Mouse (Mus musculus) liver, postnatal 0 days (tissue): Measurements from ENCODE around the gene E2f6.

Experiments used
- CTCF ChIP-seq: sonication (generic); IDR thresholded peaks from 2 replicates; pipeline ENCODE4 v1.5.1; 2016; ENCODE audit warnings: antibody characterized with exemption, low read depth
- EP300 ChIP-seq: IDR thresholded peaks from 2 replicates; pipeline ENCODE4 v1.6.1; 2016; ENCODE audit warnings: antibody characterized with exemption, low read depth, mild to moderate bottlenecking

DNA sequence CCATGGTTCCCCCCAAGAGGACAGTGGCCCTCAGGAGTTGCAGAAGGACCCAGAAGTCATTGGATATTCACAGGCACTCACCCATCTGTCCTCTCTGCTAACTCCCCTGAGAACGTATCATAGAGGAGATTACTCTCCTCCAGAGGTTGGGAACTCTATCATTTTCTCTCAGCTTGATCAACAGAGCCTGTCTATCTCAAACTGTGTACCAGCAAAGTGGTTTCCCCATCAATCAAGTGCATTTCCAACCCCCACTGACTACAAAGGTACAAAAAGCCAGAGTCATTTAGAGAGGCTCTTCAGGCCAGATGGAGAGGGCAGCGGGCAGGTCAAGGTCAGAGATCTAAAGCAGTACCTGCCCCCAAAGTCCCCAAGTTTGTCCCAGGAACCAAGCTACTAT, 42.1 kb upstream of the E2f6 start:
- no peak for TF ChIP-seq CTCF
- TF ChIP-seq EP300 = no peak
